In genomic region chr6:16086952-16087537, GRCm38 (mm10) we compare ENCODE assay signal across 18 mouse cellular contexts.
"Had no signal": no experiment of that assay in that cellular context is flagged by ENCODE, and none has a peak within 500 bp of the region (broad histone marks: within the 10 kb centered on the region; RNA-seq: fewer than 3 reads in every experiment).

No protein-coding gene starts in this region.

- H3K27me3 ChIP-seq: lung, embryonic 15.5 days; megakaryocyte, embryonic 14.5 days; midbrain, embryonic 12.5 days; neural tube, embryonic 12.5 days; stomach, embryonic 15.5 days had no signal

- H3K4me1 ChIP-seq: lung, embryonic 15.5 days; megakaryocyte, embryonic 14.5 days; midbrain, embryonic 12.5 days; neural tube, embryonic 12.5 days; stomach, embryonic 15.5 days had no signal

- DNase-seq: liver, postnatal 0 days; lung, adult 2 months; lung, postnatal 14 days; lung, postnatal 36 days; midbrain, embryonic 14.5 days; right cerebral cortex, postnatal 14 days; thymus, adult 2 months; thymus, postnatal 25 days; thymus, postnatal 4 days had no signal

- H3K36me3 ChIP-seq: lung, embryonic 15.5 days; midbrain, embryonic 12.5 days; neural tube, embryonic 12.5 days; stomach, embryonic 15.5 days had no signal

- H3K9me3 ChIP-seq: lung, embryonic 15.5 days; midbrain, embryonic 12.5 days; neural tube, embryonic 12.5 days; stomach, embryonic 15.5 days had no signal

- H3K4me3 ChIP-seq: lung, embryonic 15.5 days; megakaryocyte, embryonic 14.5 days; midbrain, embryonic 12.5 days; neural tube, embryonic 12.5 days; stomach, embryonic 15.5 days had no signal

- H3K9ac ChIP-seq: liver, postnatal 0 days; lung, embryonic 15.5 days; midbrain, embryonic 12.5 days; neural tube, embryonic 12.5 days; stomach, embryonic 15.5 days had no signal

- H3K27ac ChIP-seq: lung, embryonic 15.5 days; macrophage; midbrain, embryonic 12.5 days; neural tube, embryonic 12.5 days; stomach, embryonic 15.5 days; stomach, postnatal 0 days had no signal

- ATAC-seq: liver, postnatal 0 days; lung, postnatal 0 days; midbrain, embryonic 16.5 days had no signal

- H3K4me2 ChIP-seq: lung, embryonic 15.5 days; midbrain, embryonic 12.5 days; neural tube, embryonic 12.5 days; stomach, embryonic 15.5 days had no signal
